Mouse (Mus musculus): ENCODE data around the gene Usp9x. TPM values are rescaled to one million over a fixed set of nuclear protein-coding genes. Genes with fewer than 3 reads are reported as not detected.

Usp9x gene
- polyA plus RNA-seq (2015; fragmentation: Nextera tagmentation; extraction: Ambion mirVana) = 17.2 and 20.2 TPM in 2 replicates

- H3K4me2 ChIP-seq = peak within 1 kb of the TSS; percentile 58
- H3K9ac ChIP-seq = peak within 1 kb of the TSS; percentile 80
- H3K27me3 ChIP-seq = peaks cover 10% of the 10 kb centered on the region
- 6% methylated on average over 30 of the region's 36 CpGs for WGBS
- no peaks in the 10 kb centered on the region for H3K4me1 ChIP-seq (replicated peaks)
- H3K36me3 ChIP-seq = no peaks in the 10 kb centered on the region
- H3K4me3 ChIP-seq = peak within 1 kb of the TSS; percentile 73
- H3K9me3 ChIP-seq (replicated peaks) = no peaks in the 10 kb centered on the region
- H3K27ac ChIP-seq = peak within 1 kb of the TSS; percentile 96
- peak; percentile 91 for ATAC-seq (replicated peaks; ENCODE audit: insufficient number of reproducible peaks, insufficient read depth, low FRiP score, low read depth)
These were observed at the start of gene Usp9x for GRCm38 (mm10) chrX:13071241-13071775. TSS of gene Usp9x (plus strand) at chrX:13071498.

- Histone ChIP-seq H3K36me3 (no peaks in the 10 kb centered on the region), H3K9me3 (replicated peaks) (no peaks in the 10 kb centered on the region), H3K4me1 (replicated peaks) (no peaks in the 10 kb centered on the region), H3K4me3 (no peak overlapping the region), H3K27ac (no peak overlapping the region), H3K27me3 (no peaks in the 10 kb centered on the region), H3K9ac (no peak overlapping the region), H3K4me2 (no peak overlapping the region)
- ATAC-seq (replicated peaks; ENCODE audit: insufficient number of reproducible peaks, insufficient read depth, low FRiP score, low read depth) = no peak
- WGBS = 68% methylated on average over 5 of the region's 5 CpGs
These were observed 48.6 kb upstream of the Usp9x start for GRCm38 (mm10) chrX:13022547-13023310.

GRCm38 (mm10) chrX:13024539-13025202 lies 46.6 kb upstream of the Usp9x start:
- H3K9ac ChIP-seq = no peak overlapping the region
- no peaks in the 10 kb centered on the region for H3K27me3 ChIP-seq
- no peaks in the 10 kb centered on the region for H3K4me1 ChIP-seq (replicated peaks)
- H3K36me3 ChIP-seq = no peaks in the 10 kb centered on the region
- no peak overlapping the region for H3K4me3 ChIP-seq
- H3K9me3 ChIP-seq (replicated peaks) = no peaks in the 10 kb centered on the region
- no peak overlapping the region for H3K27ac ChIP-seq
- no peak overlapping the region for H3K4me2 ChIP-seq
- WGBS = 80% methylated on average over 1 of the region's 1 CpGs
- ATAC-seq (replicated peaks; ENCODE audit: insufficient number of reproducible peaks, insufficient read depth, low FRiP score, low read depth) = no peak

GRCm38 (mm10) chrX:13025286-13025685 lies 46.0 kb upstream of the Usp9x start:
- Histone ChIP-seq H3K4me1 (replicated peaks) (no peaks in the 10 kb centered on the region), H3K4me2 (no peak overlapping the region), H3K4me3 (no peak overlapping the region), H3K27ac (no peak overlapping the region), H3K36me3 (no peaks in the 10 kb centered on the region), H3K9ac (no peak overlapping the region), H3K9me3 (replicated peaks) (no peaks in the 10 kb centered on the region), H3K27me3 (no peaks in the 10 kb centered on the region)
- no peak for ATAC-seq (replicated peaks; ENCODE audit: insufficient number of reproducible peaks, insufficient read depth, low FRiP score, low read depth)
- 79% methylated on average over 8 of the region's 8 CpGs for WGBS

- Histone ChIP-seq H3K27me3 (no peaks in the 10 kb centered on the region), H3K4me2 (no peak overlapping the region), H3K9me3 (replicated peaks) (no peaks in the 10 kb centered on the region), H3K4me1 (replicated peaks) (no peaks in the 10 kb centered on the region), H3K27ac (no peak overlapping the region), H3K36me3 (no peaks in the 10 kb centered on the region), H3K9ac (no peak overlapping the region), H3K4me3 (no peak overlapping the region)
- 81% methylated on average over 4 of the region's 4 CpGs for WGBS
- no peak for ATAC-seq (replicated peaks; ENCODE audit: insufficient number of reproducible peaks, insufficient read depth, low FRiP score, low read depth)
These were observed 43.1 kb upstream of the Usp9x start for GRCm38 (mm10) chrX:13028156-13028555.

- no peak overlapping the region for H3K4me3 ChIP-seq
- H3K4me1 ChIP-seq (replicated peaks) = no peaks in the 10 kb centered on the region
- H3K36me3 ChIP-seq = no peaks in the 10 kb centered on the region
- no peak overlapping the region for H3K4me2 ChIP-seq
- H3K27me3 ChIP-seq = no peaks in the 10 kb centered on the region
- WGBS = 81% methylated on average over 6 of the region's 6 CpGs
- no peaks in the 10 kb centered on the region for H3K9me3 ChIP-seq (replicated peaks)
- no peak for ATAC-seq (replicated peaks; ENCODE audit: insufficient number of reproducible peaks, insufficient read depth, low FRiP score, low read depth)
- H3K27ac ChIP-seq = no peak overlapping the region
- no peak overlapping the region for H3K9ac ChIP-seq
These were observed 41.3 kb upstream of the Usp9x start for GRCm38 (mm10) chrX:13029996-13030395.

GRCm38 (mm10) chrX:13037085-13037484 lies 34.2 kb upstream of the Usp9x start:
- Histone ChIP-seq H3K4me3 (no peak overlapping the region), H3K36me3 (no peaks in the 10 kb centered on the region), H3K9ac (no peak overlapping the region), H3K9me3 (replicated peaks) (no peaks in the 10 kb centered on the region), H3K27ac (no peak overlapping the region), H3K4me2 (no peak overlapping the region), H3K27me3 (0 out of 2 replicates have a peak, but pooled peaks cover 6% of the 10 kb centered on the region), H3K4me1 (replicated peaks) (no peaks in the 10 kb centered on the region)
- 86% methylated on average over 4 of the region's 4 CpGs for WGBS
- ATAC-seq (replicated peaks; ENCODE audit: insufficient number of reproducible peaks, insufficient read depth, low FRiP score, low read depth) = no peak

GRCm38 (mm10) chrX:13039211-13039610 lies 32.1 kb upstream of the Usp9x start:
- 26% methylated on average over 3 of the region's 3 CpGs for WGBS
- Histone ChIP-seq H3K4me3 (no peak overlapping the region), H3K27ac (peak overlapping the region; percentile 27)

GRCm38 (mm10) chrX:13040391-13040790 lies 30.9 kb upstream of the Usp9x start:
- no peak overlapping the region for H3K9ac ChIP-seq
- WGBS = 42% methylated on average over 1 of the region's 1 CpGs
- ATAC-seq (replicated peaks; ENCODE audit: insufficient number of reproducible peaks, insufficient read depth, low FRiP score, low read depth) = no peak
- H3K36me3 ChIP-seq = no peaks in the 10 kb centered on the region
- no peak overlapping the region for H3K4me3 ChIP-seq
- no peaks in the 10 kb centered on the region for H3K9me3 ChIP-seq (replicated peaks)
- no peak overlapping the region for H3K27ac ChIP-seq
- H3K27me3 ChIP-seq = 0 out of 2 replicates have a peak, but pooled peaks cover 6% of the 10 kb centered on the region
- no peaks in the 10 kb centered on the region for H3K4me1 ChIP-seq (replicated peaks)
- no peak overlapping the region for H3K4me2 ChIP-seq

More at GRCm38 (mm10) chrX:13039211-13039610, 32.1 kb upstream of the Usp9x start:
- 0 out of 2 replicates have a peak, but pooled peaks cover 6% of the 10 kb centered on the region for H3K27me3 ChIP-seq
- no peaks in the 10 kb centered on the region for H3K9me3 ChIP-seq (replicated peaks)
- H3K4me2 ChIP-seq = no peak overlapping the region
- no peak for ATAC-seq (replicated peaks; ENCODE audit: insufficient number of reproducible peaks, insufficient read depth, low FRiP score, low read depth)
- no peak overlapping the region for H3K9ac ChIP-seq
- H3K4me1 ChIP-seq (replicated peaks) = no peaks in the 10 kb centered on the region
- H3K36me3 ChIP-seq = no peaks in the 10 kb centered on the region

GRCm38 (mm10) chrX:13041630-13042129 lies 29.6 kb upstream of the Usp9x start:
- peak overlapping the region; percentile 57 for H3K4me2 ChIP-seq
- no peaks in the 10 kb centered on the region for H3K36me3 ChIP-seq
- ATAC-seq (replicated peaks; ENCODE audit: insufficient number of reproducible peaks, insufficient read depth, low FRiP score, low read depth) = peak; percentile 97
- H3K4me3 ChIP-seq = peak overlapping the region; percentile 45
- H3K9me3 ChIP-seq (replicated peaks) = no peaks in the 10 kb centered on the region
- whole genome bisulfite sequencing = 7% methylated on average over 35 of the region's 35 CpGs
- H3K27ac ChIP-seq = peak overlapping the region; percentile 92
- H3K27me3 ChIP-seq = 0 out of 2 replicates have a peak, but pooled peaks cover 6% of the 10 kb centered on the region
- H3K4me1 ChIP-seq (replicated peaks) = no peaks in the 10 kb centered on the region
- peak overlapping the region; percentile 43; the same call in 1 of the 2 replicates for H3K9ac ChIP-seq

- no peak overlapping the region for H3K4me3 ChIP-seq
- no peak for ATAC-seq (replicated peaks; ENCODE audit: insufficient number of reproducible peaks, insufficient read depth, low FRiP score, low read depth)
- no peak overlapping the region for H3K4me2 ChIP-seq
- no peak overlapping the region for H3K27ac ChIP-seq
- no peaks in the 10 kb centered on the region for H3K36me3 ChIP-seq
- H3K4me1 ChIP-seq (replicated peaks) = peaks cover 4% of the 10 kb centered on the region; the same call in 1 of the 2 replicates
- 77% methylated on average over 2 of the region's 2 CpGs for WGBS
- H3K9ac ChIP-seq = no peak overlapping the region
- peaks cover 9% of the 10 kb centered on the region; the same call in 1 of the 2 replicates for H3K27me3 ChIP-seq
- H3K9me3 ChIP-seq (replicated peaks) = no peaks in the 10 kb centered on the region
These were observed 27.5 kb upstream of the Usp9x start for GRCm38 (mm10) chrX:13043780-13044179.
